Mouse (Mus musculus) limb, embryonic 10.5 days (tissue): ENCODE measurements around the gene Vwf. TPM values are rescaled to one million over a fixed set of nuclear protein-coding genes. Genes with fewer than 3 reads are reported as not detected.

ENCODE experiments used
- DNase-seq: peaks from one replicate; pipeline ENCODE4 v3.0.0-alpha.2; 2017; ENCODE audit warnings: low spot score
- H3K27ac ChIP-seq: fragments of 300-500 bp; sonication (generic); 2 replicates; pipeline ENCODE4 v1.5.1; 2016; ENCODE audit warnings: mild to moderate bottlenecking
- H3K27me3 ChIP-seq: fragments of 300-500 bp; sonication (generic); 2 replicates; pipeline ENCODE4 v1.6.1; 2016; ENCODE audit warnings: low read depth, mild to moderate bottlenecking; ENCODE audit not compliant: poor library complexity, severe bottlenecking
- H3K36me3 ChIP-seq: fragments of 300-500 bp; sonication (generic); 2 replicates; pipeline ENCODE4 v1.6.1; 2016; ENCODE audit warnings: mild to moderate bottlenecking, moderate library complexity
- H3K4me1 ChIP-seq: fragments of 300-500 bp; sonication (generic); 2 replicates; pipeline ENCODE4 v1.6.1; 2016
- H3K4me3 ChIP-seq: fragments of 300-500 bp; sonication (generic); 2 replicates; pipeline ENCODE4 v1.5.1; 2016; ENCODE audit warnings: mild to moderate bottlenecking, moderate library complexity
- H3K9me3 ChIP-seq: fragments of 300-500 bp; sonication (generic); replicated peaks from 2 replicates; pipeline ENCODE4 v1.6.1; 2016; ENCODE audit warnings: mild to moderate bottlenecking
- WGBS: fragments of 180-500 bp; shearing (Covaris S2); methylation state at CpG from one replicate; pipeline ENCODE4 v1.1.7; 2016; 5-methylcytosine and 5-hydroxymethylcytosine counted together
- polyA plus RNA-seq: library from polyadenylated mRNA; unstranded; fragments of >200 nt; fragmentation: Nextera tagmentation; extraction: Ambion mirVana; gene quantifications from 2 replicates; pipeline ENCODE4 v1.2.1, GENCODE M21; 2016

Vwf gene
- polyA plus RNA-seq: 4.5 and 5.3 TPM in 2 replicates

GRCm38 (mm10) chr6:125546474-125546873 lies at the start of gene Vwf:
TSS of gene Vwf (plus strand) at chr6:125546774.
- no peaks in the 10 kb centered on the region for H3K9me3 ChIP-seq
- no peak for DNase-seq
- no peaks in the 10 kb centered on the region for H3K36me3 ChIP-seq
- 0 out of 2 replicates have a peak, but pooled peaks cover 4% of the 10 kb centered on the region for H3K4me1 ChIP-seq
- no peak within 1 kb of the TSS for H3K4me3 ChIP-seq
- WGBS: 92% methylated on average over 6 of the region's 6 CpGs
- no peak within 1 kb of the TSS for H3K27ac ChIP-seq
- H3K27me3 ChIP-seq: no peaks in the 10 kb centered on the region

GRCm38 (mm10) chr6:125498062-125498461 lies 48.5 kb upstream of the Vwf start:
- H3K36me3 ChIP-seq: no peaks in the 10 kb centered on the region
- 31% methylated on average over 5 of the region's 5 CpGs for WGBS
- no peak overlapping the region for H3K4me3 ChIP-seq
- DNase-seq: peak; percentile 64
- peaks cover 38% of the 10 kb centered on the region for H3K27me3 ChIP-seq
- no peaks in the 10 kb centered on the region for H3K9me3 ChIP-seq
- H3K27ac ChIP-seq: no peak overlapping the region
- H3K4me1 ChIP-seq: peaks cover 17% of the 10 kb centered on the region

GRCm38 (mm10) chr6:125503186-125503802 lies 43.3 kb upstream of the Vwf start:
- 90% methylated on average over 11 of the region's 11 CpGs for WGBS
- Histone ChIP-seq H3K27ac (no peak overlapping the region), H3K36me3 (no peaks in the 10 kb centered on the region), H3K9me3 (no peaks in the 10 kb centered on the region), H3K27me3 (no peaks in the 10 kb centered on the region), H3K4me3 (no peak overlapping the region), H3K4me1 (no peaks in the 10 kb centered on the region)
- DNase-seq: no peak

GRCm38 (mm10) chr6:125504622-125505355 lies 41.8 kb upstream of the Vwf start:
- no peaks in the 10 kb centered on the region for H3K9me3 ChIP-seq
- 38% methylated on average over 3 of the region's 3 CpGs for WGBS
- H3K36me3 ChIP-seq: no peaks in the 10 kb centered on the region
- H3K4me1 ChIP-seq: no peaks in the 10 kb centered on the region
- no peak overlapping the region for H3K4me3 ChIP-seq
- no peak for DNase-seq
- no peaks in the 10 kb centered on the region for H3K27me3 ChIP-seq
- H3K27ac ChIP-seq: no peak overlapping the region

GRCm38 (mm10) chr6:125506427-125506826 lies 40.1 kb upstream of the Vwf start:
- Histone ChIP-seq H3K27me3 (no peaks in the 10 kb centered on the region), H3K4me1 (peaks cover 8% of the 10 kb centered on the region; the same call in 1 of the 2 replicates), H3K4me3 (no peak overlapping the region), H3K27ac (no peak overlapping the region), H3K9me3 (no peaks in the 10 kb centered on the region), H3K36me3 (no peaks in the 10 kb centered on the region)
- 94% methylated on average over 4 of the region's 4 CpGs for WGBS
- DNase-seq: no peak

- no peak overlapping the region for H3K4me3 ChIP-seq
- peaks cover 16% of the 10 kb centered on the region for H3K4me1 ChIP-seq
- no peak overlapping the region for H3K27ac ChIP-seq
- H3K27me3 ChIP-seq: no peaks in the 10 kb centered on the region
- no peaks in the 10 kb centered on the region for H3K36me3 ChIP-seq
- 87% methylated on average over 3 of the region's 3 CpGs for WGBS
- H3K9me3 ChIP-seq: no peaks in the 10 kb centered on the region
- no peak for DNase-seq
These were observed 36.8 kb upstream of the Vwf start for GRCm38 (mm10) chr6:125509783-125510182.

GRCm38 (mm10) chr6:125510645-125511044 lies 35.9 kb upstream of the Vwf start:
- Histone ChIP-seq H3K36me3 (no peaks in the 10 kb centered on the region), H3K27me3 (no peaks in the 10 kb centered on the region), H3K4me3 (no peak overlapping the region), H3K9me3 (no peaks in the 10 kb centered on the region), H3K4me1 (peaks cover 18% of the 10 kb centered on the region), H3K27ac (no peak overlapping the region)
- DNase-seq: no peak

- Histone ChIP-seq H3K4me3 (no peak overlapping the region), H3K9me3 (no peaks in the 10 kb centered on the region), H3K27ac (no peak overlapping the region; the same call in 1 of the 2 replicates), H3K4me1 (peaks cover 18% of the 10 kb centered on the region), H3K36me3 (no peaks in the 10 kb centered on the region), H3K27me3 (no peaks in the 10 kb centered on the region)
- 87% methylated on average over 7 of the region's 7 CpGs for WGBS
- no peak for DNase-seq
These were observed 35.4 kb upstream of the Vwf start for GRCm38 (mm10) chr6:125511196-125511595.

GRCm38 (mm10) chr6:125512950-125513596 lies 33.5 kb upstream of the Vwf start:
- Histone ChIP-seq H3K4me1 (peaks cover 18% of the 10 kb centered on the region), H3K27ac (no peak overlapping the region), H3K36me3 (no peaks in the 10 kb centered on the region), H3K4me3 (no peak overlapping the region), H3K27me3 (no peaks in the 10 kb centered on the region), H3K9me3 (no peaks in the 10 kb centered on the region)
- WGBS: 72% methylated on average over 6 of the region's 6 CpGs
- no peak for DNase-seq

GRCm38 (mm10) chr6:125515503-125516315 lies 30.9 kb upstream of the Vwf start:
- Histone ChIP-seq H3K36me3 (no peaks in the 10 kb centered on the region), H3K27me3 (no peaks in the 10 kb centered on the region), H3K4me1 (peaks cover 14% of the 10 kb centered on the region), H3K4me3 (no peak overlapping the region), H3K27ac (no peak overlapping the region), H3K9me3 (no peaks in the 10 kb centered on the region)
- DNase-seq: no peak
- WGBS: 82% methylated on average over 11 of the region's 11 CpGs

- 65% methylated on average over 5 of the region's 5 CpGs for WGBS
These were observed 24.9 kb upstream of the Vwf start for GRCm38 (mm10) chr6:125521558-125522193.

GRCm38 (mm10) chr6:125524027-125524426 lies 22.5 kb upstream of the Vwf start:
- H3K4me1 ChIP-seq: no peaks in the 10 kb centered on the region
- whole genome bisulfite sequencing: 84% methylated on average over 6 of the region's 6 CpGs
- H3K27me3 ChIP-seq: no peaks in the 10 kb centered on the region
- H3K27ac ChIP-seq: no peak overlapping the region
- H3K4me3 ChIP-seq: no peak overlapping the region
- H3K36me3 ChIP-seq: no peaks in the 10 kb centered on the region
- DNase-seq: no peak
- no peaks in the 10 kb centered on the region for H3K9me3 ChIP-seq

More at GRCm38 (mm10) chr6:125521558-125522193, 24.9 kb upstream of the Vwf start:
- Histone ChIP-seq H3K36me3 (no peaks in the 10 kb centered on the region), H3K27ac (no peak overlapping the region), H3K27me3 (no peaks in the 10 kb centered on the region), H3K4me3 (no peak overlapping the region), H3K4me1 (no peaks in the 10 kb centered on the region), H3K9me3 (no peaks in the 10 kb centered on the region)
- DNase-seq: no peak
